Mouse (Mus musculus) embryonic fibroblast, embryonic 13.5 days (primary cell): ENCODE results near the gene Nlrc5.

Source experiments
- CTCF ChIP-seq: IDR thresholded peaks from 2 replicates; pipeline ENCODE4 v1.5.1; 2011; ENCODE audit warnings: mild to moderate bottlenecking, control low read depth, low read length, moderate library complexity, borderline replicate concordance; ENCODE audit not compliant: insufficient read depth
- POLR2A ChIP-seq: IDR thresholded peaks from 2 replicates; pipeline ENCODE4 v1.6.1; 2011; ENCODE audit warnings: low read depth, mild to moderate bottlenecking, control low read depth, low read length, moderate library complexity

- TF ChIP-seq CTCF: no peak
- no peak for TF ChIP-seq POLR2A
These were observed 5.7 kb upstream of the Nlrc5 start for GRCm38 (mm10) chr8:94428420-94428819.
